Mouse (Mus musculus) testis, adult 2 months (tissue): ENCODE data around the gene Olfr288.

Source experiments
- CTCF ChIP-seq: fragments of 200-500 bp; IDR thresholded peaks from 2 replicates; pipeline ENCODE4 v1.5.1; 2012; ENCODE audit warnings: low read depth, mild to moderate bottlenecking, inconsistent platforms, low read length, moderate library complexity; ENCODE audit not compliant: control insufficient read depth, insufficient read depth, insufficient replicate concordance
- POLR2A ChIP-seq: fragments of 200-500 bp; IDR thresholded peaks from 2 replicates; pipeline ENCODE4 v1.6.1; 2012; ENCODE audit warnings: low read depth, mild to moderate bottlenecking, inconsistent platforms, low read length, moderate library complexity; ENCODE audit not compliant: control insufficient read depth

DNA sequence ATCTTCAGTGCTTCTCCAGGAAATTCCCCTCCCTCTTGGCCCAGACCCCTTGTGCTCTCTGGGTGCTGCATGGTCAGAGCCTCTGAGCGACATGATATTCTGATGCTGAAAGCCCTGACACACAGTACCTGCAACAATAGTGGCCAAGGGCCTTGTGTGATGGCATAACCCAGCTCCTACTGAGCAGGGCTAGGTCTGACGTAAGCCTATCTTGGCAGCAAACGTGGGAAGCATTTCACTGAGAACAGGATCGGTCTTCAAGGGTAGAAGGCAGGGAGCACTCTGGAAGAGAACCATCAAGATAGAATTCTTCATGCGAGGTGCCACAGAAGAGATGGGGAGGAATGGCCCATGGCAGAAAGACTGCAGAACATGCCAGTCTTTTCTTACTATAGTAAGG lies 29.8 kb downstream of the Olfr288 start, which contains the start of gene Asb8:
- TF ChIP-seq CTCF = no peak
- TF ChIP-seq POLR2A = peak; percentile 30; the same call in 1 of the 2 replicates
